Mouse (Mus musculus) heart, embryonic 13.5 days (tissue): Measurements from ENCODE around the gene T2. TPM values are rescaled to one million over a fixed set of nuclear protein-coding genes. Genes with fewer than 3 reads are reported as not detected.

Experiments
- ATAC-seq: fragments of 200-750 bp; cut with Nextera tagmentation; 2 replicates; pipeline ENCODE4 v1.8.0; 2017; ENCODE audit warnings: moderate TSS enrichment; ENCODE audit not compliant: insufficient number of reproducible peaks, low FRiP score, low TSS enrichment; ENCODE audit errors: extremely low read depth
- H3K27ac ChIP-seq: fragments of 300-500 bp; sonication (generic); replicated peaks from 2 replicates; pipeline ENCODE4 v1.5.1; 2015; ENCODE audit warnings: moderate library complexity, mild to moderate bottlenecking, inconsistent platforms
- H3K27me3 ChIP-seq: fragments of 300-500 bp; sonication (generic); replicated peaks from 2 replicates; pipeline ENCODE4 v1.6.1; 2015; ENCODE audit warnings: mild to moderate bottlenecking, inconsistent platforms
- H3K36me3 ChIP-seq: fragments of 300-500 bp; sonication (generic); 2 replicates; pipeline ENCODE4 v1.6.1; 2015; ENCODE audit warnings: mild to moderate bottlenecking, inconsistent platforms
- H3K4me1 ChIP-seq: fragments of 300-500 bp; sonication (generic); 2 replicates; pipeline ENCODE4 v1.6.1; 2015; ENCODE audit warnings: inconsistent platforms
- H3K4me2 ChIP-seq: fragments of 300-500 bp; sonication (generic); 2 replicates; pipeline ENCODE4 v1.6.1; 2015; ENCODE audit warnings: inconsistent platforms, mild to moderate bottlenecking, moderate library complexity
- H3K4me3 ChIP-seq: fragments of 300-500 bp; sonication (generic); 2 replicates; pipeline ENCODE4 v1.5.1; 2015; ENCODE audit warnings: moderate library complexity, mild to moderate bottlenecking, inconsistent platforms
- H3K9ac ChIP-seq: fragments of 300-500 bp; sonication (generic); 2 replicates; pipeline ENCODE4 v1.6.1; 2015; ENCODE audit warnings: inconsistent platforms, mild to moderate bottlenecking, moderate library complexity
- H3K9me3 ChIP-seq: fragments of 300-500 bp; sonication (generic); 2 replicates; pipeline ENCODE4 v1.6.1; 2016; ENCODE audit warnings: inconsistent platforms
- WGBS: fragments of 180-500 bp; shearing (Covaris S2); methylation state at CpG from one replicate; pipeline ENCODE4 v1.1.7; 2015; ENCODE audit warnings: mixed read lengths; 5-methylcytosine and 5-hydroxymethylcytosine counted together
- polyA plus RNA-seq: library from polyadenylated mRNA; unstranded; fragments of >200 nt; fragmentation: Nextera tagmentation; extraction: Ambion mirVana; gene quantifications from 2 replicates; pipeline ENCODE4 v1.2.1, GENCODE M21; 2015

Gene T2
- polyA plus RNA-seq, 1 experiment from 2014 or later, result 0.83 TPM

DNA sequence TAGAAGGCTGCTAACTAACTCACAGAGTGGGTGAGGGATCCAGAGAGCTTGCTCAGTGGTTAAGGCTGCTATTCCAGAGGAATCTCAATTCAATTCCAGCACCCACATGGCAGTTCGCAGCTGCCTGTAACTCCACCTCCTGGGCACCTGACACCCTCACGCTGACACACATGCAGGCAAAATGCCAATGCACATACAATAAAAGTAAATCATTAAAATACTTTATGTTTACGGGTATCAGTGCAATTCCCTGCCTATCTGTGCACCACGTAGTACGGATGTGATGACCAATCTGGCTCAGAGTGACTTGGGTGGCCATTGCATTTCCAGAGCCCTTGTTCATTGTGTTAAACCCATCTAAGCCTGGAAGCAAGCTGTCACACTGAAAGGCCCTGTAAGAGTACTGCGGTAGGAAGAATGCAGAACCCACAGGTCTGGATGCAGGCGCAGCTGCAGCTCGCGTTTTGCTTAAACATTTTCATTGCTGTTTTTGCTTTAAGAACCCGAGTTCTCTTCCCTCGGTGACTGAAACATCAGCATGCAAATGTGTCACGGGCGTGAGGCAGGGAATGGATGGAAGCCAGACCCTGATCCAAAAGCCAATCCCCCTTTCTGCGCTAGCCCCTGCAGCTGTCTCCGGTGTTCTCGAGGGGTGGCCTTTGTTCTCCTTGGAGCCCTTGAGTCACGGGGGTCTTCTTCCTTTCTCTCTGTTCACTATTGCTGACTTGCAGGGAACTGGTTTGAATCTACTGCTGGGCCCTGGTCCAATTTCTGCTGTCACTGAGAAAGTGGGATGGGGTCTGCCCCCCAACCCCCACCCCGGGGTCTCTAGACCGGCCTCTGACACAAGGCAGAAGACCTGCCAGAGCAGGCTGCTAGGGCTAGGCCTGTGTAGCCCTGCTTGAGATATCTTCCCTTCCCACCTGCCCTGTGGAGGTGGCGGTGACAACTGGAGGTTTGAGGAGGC lies 12.0 kb downstream of the T2 start:
- Histone ChIP-seq H3K9ac (peak overlapping the region; percentile 40; the same call in 1 of the 2 replicates), H3K4me2 (peak overlapping the region; percentile 49), H3K27me3 (peaks cover 44% of the 10 kb centered on the region), H3K27ac (no peak overlapping the region), H3K9me3 (no peaks in the 10 kb centered on the region), H3K4me3 (no peak overlapping the region), H3K4me1 (peaks cover 31% of the 10 kb centered on the region), H3K36me3 (no peaks in the 10 kb centered on the region)
- no peak for ATAC-seq
- 27% methylated on average over 20 of the region's 20 CpGs for WGBS

GRCm38 (mm10) chr17:8368570-8368969 lies 12.8 kb downstream of the T2 start:
- Histone ChIP-seq H3K9ac (no peak overlapping the region), H3K4me1 (peaks cover 31% of the 10 kb centered on the region), H3K36me3 (no peaks in the 10 kb centered on the region), H3K9me3 (no peaks in the 10 kb centered on the region), H3K4me2 (no peak overlapping the region), H3K27ac (no peak overlapping the region), H3K27me3 (peaks cover 41% of the 10 kb centered on the region), H3K4me3 (no peak overlapping the region)
- WGBS, result 18% methylated on average over 8 of the region's 8 CpGs
- no peak for ATAC-seq

DNA sequence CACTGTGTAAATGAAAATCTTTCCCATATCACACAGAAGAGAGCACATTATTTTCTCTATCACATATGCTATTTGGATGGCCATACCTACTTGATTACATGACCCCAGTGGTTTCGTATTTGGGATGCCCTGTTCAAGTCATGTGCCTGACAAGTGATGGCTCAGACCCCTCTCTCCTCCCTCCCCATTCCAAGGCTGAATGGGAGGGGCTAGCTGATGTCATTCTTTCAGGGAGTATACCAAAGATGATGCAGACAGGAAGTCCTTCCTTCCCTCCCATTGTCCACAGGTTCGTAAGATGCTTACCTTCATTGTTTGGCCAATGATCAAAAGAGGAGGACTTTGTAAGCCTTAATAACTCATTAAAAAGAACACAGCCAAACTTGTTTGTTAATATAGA lies 13.4 kb downstream of the T2 start:
- 56% methylated on average over 2 of the region's 2 CpGs for WGBS

GRCm38 (mm10) chr17:8370634-8371229 lies 14.9 kb downstream of the T2 start:
- H3K27ac ChIP-seq, result no peak overlapping the region
- no peak for ATAC-seq
- peaks cover 40% of the 10 kb centered on the region for H3K27me3 ChIP-seq
- no peak overlapping the region for H3K4me2 ChIP-seq
- H3K9ac ChIP-seq, result no peak overlapping the region
- H3K4me3 ChIP-seq, result no peak overlapping the region
- peaks cover 31% of the 10 kb centered on the region for H3K4me1 ChIP-seq
- no peaks in the 10 kb centered on the region for H3K9me3 ChIP-seq
- H3K36me3 ChIP-seq, result no peaks in the 10 kb centered on the region
- WGBS, result 35% methylated on average over 13 of the region's 13 CpGs

More for the DNA sequence above, 13.4 kb downstream of the T2 start:
- Histone ChIP-seq H3K9ac (no peak overlapping the region), H3K4me3 (no peak overlapping the region), H3K4me2 (no peak overlapping the region), H3K9me3 (no peaks in the 10 kb centered on the region), H3K4me1 (peaks cover 31% of the 10 kb centered on the region), H3K27me3 (peaks cover 41% of the 10 kb centered on the region), H3K27ac (no peak overlapping the region), H3K36me3 (no peaks in the 10 kb centered on the region)
- no peak for ATAC-seq

GRCm38 (mm10) chr17:8371834-8372233 lies 16.0 kb downstream of the T2 start:
- WGBS, result 6% methylated on average over 7 of the region's 7 CpGs
- Histone ChIP-seq H3K4me2 (peak overlapping the region; percentile 74), H3K4me1 (peaks cover 31% of the 10 kb centered on the region), H3K36me3 (no peaks in the 10 kb centered on the region), H3K27me3 (peaks cover 30% of the 10 kb centered on the region), H3K4me3 (peak overlapping the region; percentile 44), H3K27ac (peak overlapping the region; percentile 43), H3K9me3 (no peaks in the 10 kb centered on the region), H3K9ac (peak overlapping the region; percentile 72)
- no peak; the same call in 1 of the 2 replicates for ATAC-seq

GRCm38 (mm10) chr17:8372286-8373046 lies 16.7 kb downstream of the T2 start:
- peak overlapping the region; percentile 44 for H3K4me3 ChIP-seq
- peak overlapping the region; percentile 43 for H3K27ac ChIP-seq
- H3K4me2 ChIP-seq, result peak overlapping the region; percentile 74
- ATAC-seq, result no peak
- H3K36me3 ChIP-seq, result no peaks in the 10 kb centered on the region
- H3K4me1 ChIP-seq, result peaks cover 30% of the 10 kb centered on the region
- WGBS, result 2% methylated on average over 18 of the region's 18 CpGs
- H3K9me3 ChIP-seq, result no peaks in the 10 kb centered on the region
- peaks cover 25% of the 10 kb centered on the region for H3K27me3 ChIP-seq
- peak overlapping the region; percentile 72 for H3K9ac ChIP-seq

DNA sequence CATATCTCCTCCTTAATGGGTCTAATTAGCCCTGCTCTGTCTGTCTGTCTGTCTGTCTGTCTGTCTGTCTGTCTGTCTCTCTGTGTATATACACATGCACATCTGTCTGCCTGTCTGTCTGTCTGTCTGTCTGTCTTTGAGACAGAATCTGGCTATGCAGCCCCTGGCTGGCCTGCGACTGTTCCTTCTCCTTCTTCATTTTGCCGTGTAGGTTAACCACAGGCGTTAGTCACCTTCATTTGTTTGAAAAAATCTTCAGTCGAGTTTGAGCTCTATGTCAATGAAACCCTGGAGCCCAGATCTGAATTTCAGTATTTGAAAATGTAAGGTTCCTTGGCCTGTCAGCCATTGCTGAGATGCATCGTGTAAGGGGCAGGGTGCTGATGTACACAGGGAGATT lies 21.5 kb downstream of the T2 start:
- Histone ChIP-seq H3K27me3 (peaks cover 12% of the 10 kb centered on the region), H3K36me3 (no peaks in the 10 kb centered on the region), H3K9ac (no peak overlapping the region), H3K9me3 (peaks cover 7% of the 10 kb centered on the region; the same call in 1 of the 2 replicates), H3K27ac (no peak overlapping the region), H3K4me2 (no peak overlapping the region), H3K4me3 (no peak overlapping the region), H3K4me1 (peaks cover 2% of the 10 kb centered on the region)
- ATAC-seq, result no peak
- WGBS, result 49% methylated on average over 5 of the region's 5 CpGs

- 87% methylated on average over 2 of the region's 2 CpGs for WGBS
Observed at GRCm38 (mm10) chr17:8385441-8385840, 29.6 kb downstream of the T2 start.

GRCm38 (mm10) chr17:8388463-8388862 lies 32.7 kb downstream of the T2 start:
- ATAC-seq, result no peak
- WGBS, result 3% methylated on average over 13 of the region's 13 CpGs
- H3K4me1 ChIP-seq, result peaks cover 6% of the 10 kb centered on the region
- no peak overlapping the region for H3K9ac ChIP-seq
- no peak overlapping the region for H3K27ac ChIP-seq
- H3K9me3 ChIP-seq, result no peaks in the 10 kb centered on the region
- H3K4me2 ChIP-seq, result peak overlapping the region; percentile 56; the same call in 1 of the 2 replicates
- H3K27me3 ChIP-seq, result peaks cover 67% of the 10 kb centered on the region
- H3K4me3 ChIP-seq, result no peak overlapping the region
- no peaks in the 10 kb centered on the region for H3K36me3 ChIP-seq

More at GRCm38 (mm10) chr17:8385441-8385840, 29.6 kb downstream of the T2 start:
- no peaks in the 10 kb centered on the region for H3K36me3 ChIP-seq
- no peak for ATAC-seq
- no peak overlapping the region for H3K27ac ChIP-seq
- no peak overlapping the region for H3K9ac ChIP-seq
- H3K4me2 ChIP-seq, result no peak overlapping the region
- H3K27me3 ChIP-seq, result peaks cover 39% of the 10 kb centered on the region
- H3K4me1 ChIP-seq, result peaks cover 6% of the 10 kb centered on the region
- peaks cover 7% of the 10 kb centered on the region; the same call in 1 of the 2 replicates for H3K9me3 ChIP-seq
- H3K4me3 ChIP-seq, result no peak overlapping the region

GRCm38 (mm10) chr17:8388990-8389789 lies 33.4 kb downstream of the T2 start:
- 0 out of 2 replicates have a peak overlapping the region, but pooled peaks have one; percentile 24 for H3K9ac ChIP-seq
- peak overlapping the region; percentile 32 for H3K4me3 ChIP-seq
- no peaks in the 10 kb centered on the region for H3K36me3 ChIP-seq
- no peaks in the 10 kb centered on the region for H3K9me3 ChIP-seq
- H3K4me1 ChIP-seq, result peaks cover 6% of the 10 kb centered on the region
- H3K4me2 ChIP-seq, result peak overlapping the region; percentile 56
- H3K27me3 ChIP-seq, result peaks cover 67% of the 10 kb centered on the region
- WGBS, result 1% methylated on average over 28 of the region's 28 CpGs
- H3K27ac ChIP-seq, result no peak overlapping the region
- ATAC-seq, result no peak
